Mouse (Mus musculus): ENCODE data around the gene Olfr10.

Olfr10 gene

DNA sequence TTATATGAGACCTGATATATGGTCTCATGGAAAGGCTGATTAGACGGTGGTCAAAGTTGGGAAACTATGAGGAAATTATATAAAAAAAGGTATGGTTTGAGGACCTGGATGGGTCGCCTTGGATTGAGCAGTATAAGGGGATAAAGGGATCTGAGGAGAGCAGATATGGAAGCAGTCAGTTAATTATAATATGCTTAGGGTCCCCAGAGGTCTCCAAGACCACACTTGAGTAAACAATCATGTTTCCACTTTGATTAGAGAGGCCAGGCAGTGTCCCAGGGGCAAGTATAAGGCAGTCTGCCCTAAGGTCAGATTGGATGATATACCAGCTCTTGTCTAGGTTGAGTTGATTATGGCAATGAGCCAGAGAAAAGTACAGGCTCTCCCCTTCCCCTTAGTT, 17.9 kb downstream of the Olfr10 start, which contains the start of gene Olfr1391:
TSS of gene Olfr1391 (plus strand) at position 301 of the 400 bp plus-strand sequence.
- DNase-seq (ENCODE audit: low read depth, low spot score): no peak

DNA sequence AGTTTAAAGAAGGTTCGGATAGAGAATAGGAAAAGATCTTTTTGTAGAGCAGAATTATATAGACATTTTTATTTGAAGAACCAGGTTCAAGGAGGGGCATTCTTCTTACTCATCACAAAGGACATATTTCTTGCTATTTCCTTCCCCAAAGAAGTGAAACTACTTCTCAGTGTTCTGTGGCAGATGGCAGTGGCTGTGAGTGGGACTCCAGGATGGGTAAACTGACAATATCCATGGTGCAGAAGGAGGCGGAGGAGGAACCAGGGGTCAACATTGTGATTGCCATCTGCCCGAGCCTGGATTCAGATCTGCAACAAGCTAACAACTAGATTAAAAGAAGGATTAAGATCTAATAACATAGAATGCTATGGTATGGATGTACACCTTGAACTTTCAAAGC, 22.2 kb downstream of the Olfr10 start:
- DNase-seq (ENCODE audit: low read depth, low spot score): no peak

- no peak for DNase-seq (ENCODE audit: low read depth, low spot score)
Observed at GRCm38 (mm10) chr11:49329686-49330085, 25.1 kb downstream of the Olfr10 start.

GRCm38 (mm10) chr11:49334888-49335287, 30.3 kb downstream of the Olfr10 start, which contains the start of gene Olfr1390:
Gene Olfr1390, plus strand, starts transcription at chr11:49335188.
- DNase-seq (ENCODE audit: low read depth, low spot score): no peak

- peak; percentile 42 for DNase-seq (ENCODE audit: low read depth, low spot score)
Observed at GRCm38 (mm10) chr11:49337150-49337832, 32.8 kb downstream of the Olfr10 start.
